In the genomic region with DNA sequence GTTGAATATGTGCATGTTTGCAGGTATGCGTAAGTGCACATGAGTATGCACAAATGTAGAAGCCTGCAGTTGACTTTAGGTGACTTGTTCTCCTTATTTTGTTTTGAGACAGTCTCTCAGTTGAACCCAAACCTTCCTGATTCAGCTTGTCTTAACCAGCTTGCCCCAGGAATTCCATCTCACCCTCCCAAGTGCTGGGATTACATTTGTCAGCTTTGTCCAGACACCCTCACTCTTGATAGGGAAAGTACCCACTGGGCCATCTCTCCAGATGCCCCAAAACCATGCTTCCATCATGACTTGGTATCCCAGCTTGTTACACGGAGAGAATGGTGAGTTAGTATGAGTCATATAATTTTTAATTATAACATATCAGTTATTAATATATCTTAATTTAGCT, we compare ENCODE assay signal across 12 mouse cellular contexts. TPM values are rescaled to one million over a fixed set of nuclear protein-coding genes. Genes with fewer than 3 reads are reported as not detected.
DNase-seq lines count a peak whose midpoint lies in the region; ATAC-seq lines count a peak whose summit lies in the region.
"Had no signal": no experiment of that assay in that cellular context is flagged by ENCODE, and none has a peak within 500 bp of the region (broad histone marks: within the 10 kb centered on the region; RNA-seq: fewer than 3 reads in every experiment).

No protein-coding gene starts in this region.

- no peak overlapping the region for H3K4me3 ChIP-seq in kidney, embryonic 14.5 days (ENCODE audit: low read length)
- H3K4me3 ChIP-seq in lung, embryonic 16.5 days (ENCODE audit: low read length) = no peak overlapping the region
- H3K4me3 ChIP-seq in macrophage (ENCODE audit: inconsistent target) = no peak overlapping the region

- peaks cover 25% of the 10 kb centered on the region for H3K4me1 ChIP-seq in kidney, embryonic 14.5 days (ENCODE audit: control insufficient read depth, insufficient read depth, low read length)
- peaks cover 41% of the 10 kb centered on the region for H3K4me1 ChIP-seq in lung, embryonic 16.5 days (replicated peaks; ENCODE audit: control insufficient read depth, insufficient read depth, low read length)

- peak overlapping the region; percentile 32; the same call in 1 of the 2 replicates for H3K27ac ChIP-seq in kidney, embryonic 14.5 days (ENCODE audit: low read depth, low read length)
- peak overlapping the region; percentile 89 for H3K27ac ChIP-seq in lung, embryonic 16.5 days (ENCODE audit: low read length)
- H3K27ac ChIP-seq in macrophage = 0 out of 2 replicates have a peak overlapping the region, but pooled peaks have one; percentile 17

- H3K79me2 ChIP-seq in macrophage (ENCODE audit: inconsistent target) = peaks cover 4% of the 10 kb centered on the region; the same call in 1 of the 2 replicates

- H3K9ac ChIP-seq in kidney, embryonic 14.5 days (ENCODE audit: low read depth, low read length) = no peak overlapping the region
- 0 out of 2 replicates have a peak overlapping the region, but pooled peaks have one; percentile 22 for H3K9ac ChIP-seq in lung, embryonic 16.5 days (ENCODE audit: low read length)

- no peak for ATAC-seq in kidney, embryonic 14.5 days (ENCODE audit: low FRiP score, low TSS enrichment)
- no peak for ATAC-seq in lung, embryonic 16.5 days (ENCODE audit: low read depth)
- ATAC-seq: activated CD4-positive, CD25-positive, alpha-beta regulatory T cell, adult 4 months; inflammation-experienced regulatory T-cells, adult 6 months had no signal

- peak; percentile 76 for DNase-seq in heart, adult 11 months
- DNase-seq in heart, adult 9 months (ENCODE audit: low spot score in 2 of 2) = no peak
- DNase-seq in kidney, postnatal 10 days = no peak
- DNase-seq in lung, postnatal 14 days = no peak
- no peak for DNase-seq in right cerebral cortex, postnatal 36 days (ENCODE audit: low spot score in 2 of 2)
- DNase-seq: layer of hippocampus, adult 9-11 months; midbrain, embryonic 14.5 days had no signal

- H3K4me2 ChIP-seq in kidney, embryonic 14.5 days (replicated peaks; ENCODE audit: low read depth, low read length) = no peak overlapping the region
- no peak overlapping the region for H3K4me2 ChIP-seq in lung, embryonic 16.5 days (ENCODE audit: low read depth, low read length)

- H3K27me3 ChIP-seq in kidney, embryonic 14.5 days (ENCODE audit: control insufficient read depth, insufficient read depth, low read length) = no peaks in the 10 kb centered on the region
- no peaks in the 10 kb centered on the region for H3K27me3 ChIP-seq in lung, embryonic 16.5 days (ENCODE audit: control insufficient read depth, insufficient read depth, low read depth, low read length)

- H3K9me3 ChIP-seq in kidney, embryonic 14.5 days (ENCODE audit: control insufficient read depth, low read length) = no peaks in the 10 kb centered on the region
- no peaks in the 10 kb centered on the region for H3K9me3 ChIP-seq in lung, embryonic 16.5 days (ENCODE audit: control insufficient read depth, low read length)

- WGBS in kidney, embryonic 14.5 days = 96% methylated on average over 2 of the region's 2 CpGs
- 72% methylated on average over 2 of the region's 2 CpGs for WGBS in lung, embryonic 16.5 days
- 97% methylated on average over 2 of the region's 2 CpGs for WGBS in macrophage (ENCODE audit: missing documents)

- H3K36me3 ChIP-seq in kidney, embryonic 14.5 days (ENCODE audit: control insufficient read depth, insufficient read depth, low read length) = no peaks in the 10 kb centered on the region
- peaks cover 4% of the 10 kb centered on the region; the same call in 1 of the 2 replicates for H3K36me3 ChIP-seq in lung, embryonic 16.5 days (ENCODE audit: control insufficient read depth, insufficient read depth, low read length)
- H3K36me3 ChIP-seq in macrophage (ENCODE audit: inconsistent target) = no peaks in the 10 kb centered on the region

RNA-seq across cellular contexts. Expression of a gene that starts 44.6 kb away (rescaled TPM):
- polyA plus RNA-seq in kidney, embryonic 14.5 days (2014; fragmentation: Nextera tagmentation; extraction: Ambion mirVana) = 39.9 and 64.3 TPM in 2 replicates
- polyA plus RNA-seq in lung, embryonic 16.5 days (2015; fragmentation: Nextera tagmentation; extraction: Ambion mirVana) = 57.9 and 60.6 TPM in 2 replicates
- total RNA-seq in macrophage (2018; cell fraction: chromatin; rRNA removed) = 100 to 1,000 TPM in 4 of 26 experiments, 10 to 100 TPM in 22; 12.1 to 115 (median 87.9) TPM
- total RNA-seq in macrophage (2018; cell fraction: cytosol; rRNA removed) = 10 to 100 TPM; 13.9 to 30.7 (median 23.9) TPM
- total RNA-seq in macrophage (2018; cell fraction: nucleus; rRNA removed) = 100 to 1,000 TPM in 1 of 26 experiments, 10 to 100 TPM in 25; 16.4 to 103 (median 64.1) TPM
- polyA plus RNA-seq in macrophage (2018) = 22.8 to 29.6 TPM (median 26.5 TPM) in 3 replicates

RNA-seq across cellular contexts. Expression of a gene that starts 45.2 kb away (rescaled TPM):
- 18.4 and 23.1 TPM in 2 replicates for polyA plus RNA-seq in kidney, embryonic 14.5 days (2014; fragmentation: Nextera tagmentation; extraction: Ambion mirVana)
- 26.4 and 27.1 TPM in 2 replicates for polyA plus RNA-seq in lung, embryonic 16.5 days (2015; fragmentation: Nextera tagmentation; extraction: Ambion mirVana)
- total RNA-seq in macrophage (2018; cell fraction: chromatin; rRNA removed) = 100 to 1,000 TPM in 20 of 26 experiments, 10 to 100 TPM in 6; 83.2 to 174 (median 112) TPM
- 10 to 100 TPM; 27.6 to 59.0 (median 40.2) TPM for total RNA-seq in macrophage (2018; cell fraction: cytosol; rRNA removed)
- 100 to 1,000 TPM in 5 of 26 experiments, 10 to 100 TPM in 21; 57.6 to 247 (median 86.4) TPM for total RNA-seq in macrophage (2018; cell fraction: nucleus; rRNA removed)
- polyA plus RNA-seq in macrophage (2018) = 15.3 to 66.7 TPM (median 32.4 TPM) in 3 replicates

Comparison
In these comparisons a context has a peak if more than half of its experiments do, and no peak if none do; other contexts are left out.
1. H3K27ac ChIP-seq: peak in every context shown above with its lines; median percentile 89 in lung, embryonic 16.5 days; 32 in kidney, embryonic 14.5 days; 17 in macrophage.